Mouse (Mus musculus): ENCODE data around the gene Ppp1r18.

GRCm38 (mm10) chr17:35836178-35836965 is 29.0 kb upstream of the Ppp1r18 start:
- TF ChIP-seq CTCF (IDR thresholded peaks at IDR 0.05; ENCODE audit: low read depth) (peak; percentile 82), EP300 (IDR thresholded peaks at IDR 0.05; ENCODE audit: low read depth) (no peak)
